Mouse (Mus musculus) limb, embryonic 13.5 days (tissue): ENCODE measurements around the gene Spg7. TPM values are rescaled to one million over a fixed set of nuclear protein-coding genes. Genes with fewer than 3 reads are reported as not detected.

ENCODE experiments used
- ATAC-seq: fragments of 200-750 bp; cut with Nextera tagmentation; 2 replicates; pipeline ENCODE4 v1.8.0; 2017; ENCODE audit warnings: low read depth, moderate number of reproducible peaks, moderate TSS enrichment; ENCODE audit not compliant: low FRiP score
- H3K27ac ChIP-seq: fragments of 300-500 bp; sonication (generic); 2 replicates; pipeline ENCODE4 v1.5.1; 2015; ENCODE audit warnings: inconsistent platforms, mild to moderate bottlenecking, moderate library complexity
- H3K27me3 ChIP-seq: fragments of 300-500 bp; sonication (generic); 2 replicates; pipeline ENCODE4 v1.6.1; 2015; ENCODE audit warnings: mild to moderate bottlenecking, inconsistent platforms
- H3K36me3 ChIP-seq: fragments of 300-500 bp; sonication (generic); 2 replicates; pipeline ENCODE4 v1.6.1; 2015; ENCODE audit warnings: inconsistent platforms, mild to moderate bottlenecking, moderate library complexity
- H3K4me1 ChIP-seq: fragments of 300-500 bp; sonication (generic); 2 replicates; pipeline ENCODE4 v1.6.1; 2015; ENCODE audit warnings: inconsistent platforms
- H3K4me2 ChIP-seq: fragments of 300-500 bp; sonication (generic); replicated peaks from 2 replicates; pipeline ENCODE4 v1.6.1; 2015; ENCODE audit warnings: inconsistent platforms, mild to moderate bottlenecking, moderate library complexity
- H3K4me3 ChIP-seq: fragments of 300-500 bp; sonication (generic); 2 replicates; pipeline ENCODE4 v1.5.1; 2015; ENCODE audit warnings: moderate library complexity, mild to moderate bottlenecking, inconsistent platforms
- H3K9ac ChIP-seq: fragments of 300-500 bp; sonication (generic); 2 replicates; pipeline ENCODE4 v1.6.1; 2015; ENCODE audit warnings: mild to moderate bottlenecking, inconsistent platforms
- H3K9me3 ChIP-seq: fragments of 300-500 bp; sonication (generic); 2 replicates; pipeline ENCODE4 v1.6.1; 2016; ENCODE audit warnings: inconsistent platforms
- WGBS: fragments of 180-500 bp; shearing (Covaris S2); methylation state at CpG from one replicate; pipeline ENCODE4 v1.1.7; 2015; 5-methylcytosine and 5-hydroxymethylcytosine counted together
- polyA plus RNA-seq: library from polyadenylated mRNA; unstranded; fragments of >200 nt; fragmentation: Nextera tagmentation; extraction: Ambion mirVana; gene quantifications from 2 replicates; pipeline ENCODE4 v1.2.1, GENCODE M21; 2015

Gene Spg7
- polyA plus RNA-seq, 1 experiment from 2014 or later = 41.5 TPM

- WGBS = 60% methylated on average over 9 of the region's 9 CpGs
- ATAC-seq = no peak
- 0 out of 2 replicates have a peak overlapping the region, but pooled peaks have one; percentile 8 for H3K9ac ChIP-seq
Measured at GRCm38 (mm10) chr8:123122059-123122458, 59.3 kb downstream of the Spg7 start.

DNA sequence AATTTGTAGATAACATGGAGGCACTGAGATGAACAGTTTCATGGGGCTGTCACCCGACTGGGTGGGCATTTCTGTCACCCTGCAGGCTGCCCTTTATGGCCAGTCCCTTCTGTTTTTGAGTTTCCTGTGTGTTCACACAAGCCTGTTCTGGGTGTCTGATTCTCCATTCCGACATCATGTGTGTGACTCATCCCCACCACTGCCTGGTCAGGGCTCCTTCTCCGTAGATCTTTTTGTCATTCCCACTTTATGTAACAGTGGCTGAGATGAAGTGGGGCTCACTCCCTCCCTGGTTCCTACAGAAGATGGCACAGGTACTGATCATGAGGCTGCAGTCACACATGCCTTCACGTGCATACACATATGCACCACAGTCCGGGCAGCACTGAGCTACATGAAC lies 59.9 kb downstream of the Spg7 start:
- no peak for ATAC-seq
- Histone ChIP-seq H3K9ac (no peak overlapping the region), H3K4me1 (peaks cover 21% of the 10 kb centered on the region), H3K36me3 (no peaks in the 10 kb centered on the region), H3K27ac (no peak overlapping the region), H3K4me3 (no peak overlapping the region), H3K27me3 (peaks cover 77% of the 10 kb centered on the region), H3K4me2 (no peak overlapping the region), H3K9me3 (no peaks in the 10 kb centered on the region)
- 81% methylated on average over 5 of the region's 5 CpGs for WGBS

More at GRCm38 (mm10) chr8:123122059-123122458, 59.3 kb downstream of the Spg7 start:
- H3K9me3 ChIP-seq = no peaks in the 10 kb centered on the region
- H3K4me3 ChIP-seq = no peak overlapping the region
- no peak overlapping the region for H3K4me2 ChIP-seq
- no peaks in the 10 kb centered on the region for H3K36me3 ChIP-seq
- H3K4me1 ChIP-seq = peaks cover 27% of the 10 kb centered on the region
- peaks cover 78% of the 10 kb centered on the region for H3K27me3 ChIP-seq
- no peak overlapping the region for H3K27ac ChIP-seq

GRCm38 (mm10) chr8:123126193-123126816 lies 63.6 kb downstream of the Spg7 start:
- Histone ChIP-seq H3K36me3 (no peaks in the 10 kb centered on the region), H3K4me2 (0 out of 2 replicates have a peak overlapping the region, but pooled peaks have one; percentile 0), H3K9ac (no peak overlapping the region), H3K9me3 (no peaks in the 10 kb centered on the region), H3K4me1 (peaks cover 15% of the 10 kb centered on the region), H3K4me3 (no peak overlapping the region), H3K27ac (no peak overlapping the region), H3K27me3 (peaks cover 50% of the 10 kb centered on the region)
- ATAC-seq = 0 out of 2 replicates have a peak, but pooled peaks have one; percentile 29
- 9% methylated on average over 19 of the region's 19 CpGs for WGBS

- Histone ChIP-seq H3K36me3 (no peaks in the 10 kb centered on the region), H3K4me2 (no peak overlapping the region), H3K9ac (no peak overlapping the region), H3K4me3 (no peak overlapping the region), H3K27ac (no peak overlapping the region), H3K27me3 (peaks cover 15% of the 10 kb centered on the region), H3K9me3 (peaks cover 4% of the 10 kb centered on the region; the same call in 1 of the 2 replicates), H3K4me1 (peaks cover 5% of the 10 kb centered on the region)
- WGBS = 69% methylated on average over 9 of the region's 9 CpGs
- ATAC-seq = no peak
Measured at GRCm38 (mm10) chr8:123131041-123131440, 68.3 kb downstream of the Spg7 start.

DNA sequence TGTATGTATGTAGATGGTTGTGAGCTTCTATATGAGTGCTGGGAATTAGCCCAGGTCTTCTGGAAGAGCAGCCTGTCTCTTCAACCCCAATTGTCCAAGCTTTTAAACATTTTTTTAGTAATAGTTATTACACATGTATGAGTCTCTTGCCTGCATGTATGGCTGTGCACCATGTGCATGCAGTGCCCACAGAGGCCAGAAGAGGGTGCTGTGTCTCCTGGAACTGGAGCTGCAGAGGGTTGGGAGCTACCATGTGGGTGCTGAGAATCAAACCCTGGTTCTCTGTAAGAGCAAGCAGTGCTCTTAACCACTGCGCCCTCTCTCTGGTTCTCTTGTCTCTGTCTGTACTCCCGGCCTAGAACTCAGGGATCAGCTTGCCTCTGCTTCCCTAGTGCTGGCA lies 70.2 kb downstream of the Spg7 start:
- Histone ChIP-seq H3K36me3 (no peaks in the 10 kb centered on the region), H3K4me2 (no peak overlapping the region), H3K4me3 (no peak overlapping the region), H3K27ac (no peak overlapping the region), H3K27me3 (no peaks in the 10 kb centered on the region), H3K9me3 (peaks cover 4% of the 10 kb centered on the region; the same call in 1 of the 2 replicates), H3K9ac (no peak overlapping the region), H3K4me1 (peaks cover 16% of the 10 kb centered on the region)
- ATAC-seq = no peak
- WGBS = 92% methylated on average over 2 of the region's 2 CpGs

- Histone ChIP-seq H3K36me3 (no peaks in the 10 kb centered on the region), H3K4me3 (no peak overlapping the region), H3K4me1 (peaks cover 25% of the 10 kb centered on the region), H3K27me3 (no peaks in the 10 kb centered on the region), H3K9ac (no peak overlapping the region), H3K4me2 (no peak overlapping the region), H3K27ac (no peak overlapping the region), H3K9me3 (peaks cover 4% of the 10 kb centered on the region; the same call in 1 of the 2 replicates)
- ATAC-seq = no peak
- 90% methylated on average over 11 of the region's 11 CpGs for WGBS
Measured at GRCm38 (mm10) chr8:123134149-123134713, 71.5 kb downstream of the Spg7 start.

- no peak for ATAC-seq
- H3K27me3 ChIP-seq = no peaks in the 10 kb centered on the region
- no peak overlapping the region for H3K4me3 ChIP-seq
- H3K9ac ChIP-seq = no peak overlapping the region
- WGBS = 48% methylated on average over 7 of the region's 7 CpGs
- no peak overlapping the region for H3K27ac ChIP-seq
- peaks cover 4% of the 10 kb centered on the region; the same call in 1 of the 2 replicates for H3K9me3 ChIP-seq
- no peaks in the 10 kb centered on the region for H3K36me3 ChIP-seq
- no peak overlapping the region for H3K4me2 ChIP-seq
- H3K4me1 ChIP-seq = peaks cover 25% of the 10 kb centered on the region
Measured at GRCm38 (mm10) chr8:123135406-123135805, 72.7 kb downstream of the Spg7 start.

- Histone ChIP-seq H3K36me3 (no peaks in the 10 kb centered on the region), H3K27me3 (no peaks in the 10 kb centered on the region), H3K27ac (no peak overlapping the region), H3K4me2 (no peak overlapping the region), H3K4me3 (no peak overlapping the region), H3K9me3 (peaks cover 4% of the 10 kb centered on the region; the same call in 1 of the 2 replicates), H3K9ac (no peak overlapping the region), H3K4me1 (peaks cover 25% of the 10 kb centered on the region)
- no peak for ATAC-seq
- 51% methylated on average over 9 of the region's 9 CpGs for WGBS
Measured at GRCm38 (mm10) chr8:123135806-123136205, 73.1 kb downstream of the Spg7 start.

GRCm38 (mm10) chr8:123136287-123136686 lies 73.5 kb downstream of the Spg7 start:
- no peak overlapping the region for H3K4me3 ChIP-seq
- peaks cover 25% of the 10 kb centered on the region for H3K4me1 ChIP-seq
- ATAC-seq = no peak
- H3K27ac ChIP-seq = peak overlapping the region; percentile 48; the same call in 1 of the 2 replicates
- H3K36me3 ChIP-seq = no peaks in the 10 kb centered on the region
- H3K9me3 ChIP-seq = peaks cover 4% of the 10 kb centered on the region; the same call in 1 of the 2 replicates
- no peak overlapping the region for H3K4me2 ChIP-seq
- no peaks in the 10 kb centered on the region for H3K27me3 ChIP-seq
- 83% methylated on average over 9 of the region's 9 CpGs for WGBS
- no peak overlapping the region for H3K9ac ChIP-seq

DNA sequence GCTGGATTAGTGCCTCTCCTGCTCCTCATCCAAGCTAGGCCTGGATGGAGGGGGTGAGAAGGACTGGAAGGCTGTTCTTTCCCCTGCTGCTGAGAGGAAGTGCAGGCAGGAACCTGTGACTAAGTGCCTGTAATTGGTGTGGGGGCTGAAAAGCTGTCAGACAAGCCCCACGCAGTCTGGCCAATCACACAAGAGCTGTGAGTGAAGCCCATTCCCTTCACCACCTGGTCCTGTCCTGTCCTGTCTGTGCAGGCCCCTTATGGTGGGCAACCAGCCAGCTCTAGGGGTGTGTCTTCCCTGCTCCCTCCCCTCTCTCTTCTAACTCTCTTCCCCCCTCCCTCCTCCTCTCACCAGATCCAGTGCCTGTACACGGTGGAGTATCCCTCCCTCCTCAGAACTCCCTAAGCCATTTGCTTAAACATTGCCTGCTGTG lies 74.9 kb downstream of the Spg7 start:
- Histone ChIP-seq H3K4me3 (no peak overlapping the region), H3K27ac (peak overlapping the region; percentile 85), H3K9me3 (peaks cover 4% of the 10 kb centered on the region; the same call in 1 of the 2 replicates), H3K9ac (peak overlapping the region; percentile 50; the same call in 1 of the 2 replicates), H3K4me1 (peaks cover 35% of the 10 kb centered on the region), H3K36me3 (no peaks in the 10 kb centered on the region), H3K4me2 (0 out of 2 replicates have a peak overlapping the region, but pooled peaks have one; percentile 7), H3K27me3 (no peaks in the 10 kb centered on the region)
- whole genome bisulfite sequencing = 0% methylated on average over 2 of the region's 2 CpGs
- peak; percentile 95 for ATAC-seq

DNA sequence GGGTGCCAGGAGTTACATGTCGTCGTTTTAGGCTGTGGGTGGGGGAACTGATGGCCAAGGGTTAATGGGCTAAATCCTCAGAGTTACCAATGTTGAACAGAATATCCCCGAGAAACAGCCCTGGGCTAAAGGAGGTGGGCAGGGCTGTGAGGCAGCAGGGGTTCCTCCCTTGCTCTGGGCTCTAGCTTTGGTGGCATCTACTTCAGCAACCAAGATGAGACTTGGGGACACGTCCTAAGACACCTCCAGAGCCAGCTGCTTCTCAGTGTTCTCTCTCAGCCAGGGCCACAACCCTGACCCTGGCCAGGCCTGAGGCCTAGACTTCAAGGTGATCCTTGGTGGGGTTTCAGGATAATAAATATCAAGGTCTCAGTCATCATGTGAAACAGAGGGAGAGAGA lies 76.0 kb downstream of the Spg7 start:
- no peak for ATAC-seq
- Histone ChIP-seq H3K4me3 (no peak overlapping the region), H3K9me3 (no peaks in the 10 kb centered on the region), H3K27me3 (no peaks in the 10 kb centered on the region), H3K4me1 (peaks cover 35% of the 10 kb centered on the region), H3K36me3 (no peaks in the 10 kb centered on the region), H3K4me2 (no peak overlapping the region), H3K27ac (no peak overlapping the region), H3K9ac (no peak overlapping the region)
- WGBS = 43% methylated on average over 4 of the region's 4 CpGs

DNA sequence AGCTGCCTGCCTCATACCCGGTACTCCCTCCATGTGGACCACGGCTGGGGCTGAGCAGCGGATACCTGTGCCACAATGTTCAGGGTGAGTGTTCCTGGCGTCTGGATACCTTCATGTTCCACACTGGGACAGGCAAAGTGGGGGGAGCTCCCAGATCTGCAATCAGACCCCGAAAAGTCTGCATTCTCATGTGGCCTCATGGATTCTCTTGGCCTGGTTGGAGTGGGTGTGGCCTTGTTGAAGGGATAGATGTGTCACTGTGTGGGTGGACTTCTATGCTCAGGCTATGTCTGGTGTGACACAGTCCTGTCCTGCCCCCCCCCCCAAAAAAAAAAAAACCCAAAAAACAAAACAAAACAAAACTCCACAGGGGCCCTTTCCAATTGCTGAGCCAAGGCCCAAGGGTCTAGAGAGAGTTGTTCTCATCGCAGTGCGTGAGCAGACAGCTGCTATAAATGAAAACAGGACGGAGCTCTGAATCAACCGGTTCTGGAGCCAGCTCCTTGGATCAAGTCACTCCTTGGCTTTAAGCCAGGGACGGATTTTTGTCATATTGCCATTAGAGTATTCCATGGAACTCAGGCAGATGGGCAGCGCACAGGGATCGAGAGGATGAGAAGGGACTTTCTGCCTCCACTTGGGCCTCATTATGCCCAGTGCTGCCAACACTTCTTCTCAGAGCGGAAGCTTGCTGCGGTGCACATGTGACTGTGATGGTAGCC lies 79.2 kb downstream of the Spg7 start:
- H3K27ac ChIP-seq = peak overlapping the region; percentile 48
- H3K9me3 ChIP-seq = no peaks in the 10 kb centered on the region
- 59% methylated on average over 14 of the region's 14 CpGs for WGBS
- H3K4me2 ChIP-seq = no peak overlapping the region
- no peak overlapping the region for H3K9ac ChIP-seq
- H3K4me1 ChIP-seq = peaks cover 29% of the 10 kb centered on the region
- no peaks in the 10 kb centered on the region for H3K36me3 ChIP-seq
- H3K4me3 ChIP-seq = no peak overlapping the region
- H3K27me3 ChIP-seq = no peaks in the 10 kb centered on the region
- ATAC-seq = no peak
